Mouse (Mus musculus) neural tube, embryonic 13.5 days (tissue): Measurements from ENCODE around the gene Ntm. TPM values are rescaled to one million over a fixed set of nuclear protein-coding genes. Genes with fewer than 3 reads are reported as not detected.
A peak's percentile ranks its signal among the peaks of the same experiment; 100 is the strongest.

Experiments used
- ATAC-seq: fragments of 200-750 bp; cut with Nextera tagmentation; 2 replicates; pipeline ENCODE4 v1.8.0; 2017; ENCODE audit warnings: low read depth, mild to moderate bottlenecking, moderate TSS enrichment, moderate library complexity
- H3K27ac ChIP-seq: fragments of 300-500 bp; sonication (generic); replicated peaks from 2 replicates; pipeline ENCODE4 v1.5.1; 2015; ENCODE audit warnings: moderate library complexity, mild to moderate bottlenecking, inconsistent platforms
- H3K27me3 ChIP-seq: fragments of 300-500 bp; sonication (generic); 2 replicates; pipeline ENCODE4 v1.6.1; 2015; ENCODE audit warnings: mild to moderate bottlenecking, inconsistent platforms
- H3K36me3 ChIP-seq: fragments of 300-500 bp; sonication (generic); 2 replicates; pipeline ENCODE4 v1.6.1; 2015; ENCODE audit warnings: mild to moderate bottlenecking, inconsistent platforms
- H3K4me1 ChIP-seq: fragments of 300-500 bp; sonication (generic); replicated peaks from 2 replicates; pipeline ENCODE4 v1.6.1; 2015; ENCODE audit warnings: inconsistent platforms
- H3K4me2 ChIP-seq: fragments of 300-500 bp; sonication (generic); 2 replicates; pipeline ENCODE4 v1.6.1; 2015; ENCODE audit warnings: inconsistent platforms, mild to moderate bottlenecking, moderate library complexity
- H3K4me3 ChIP-seq: fragments of 300-500 bp; sonication (generic); 2 replicates; pipeline ENCODE4 v1.5.1; 2015; ENCODE audit warnings: mild to moderate bottlenecking, inconsistent platforms
- H3K9ac ChIP-seq: fragments of 300-500 bp; sonication (generic); 2 replicates; pipeline ENCODE4 v1.6.1; 2015; ENCODE audit warnings: moderate library complexity, mild to moderate bottlenecking, inconsistent platforms
- H3K9me3 ChIP-seq: fragments of 300-500 bp; sonication (generic); 2 replicates; pipeline ENCODE4 v1.6.1; 2016; ENCODE audit warnings: inconsistent platforms
- WGBS: fragments of 180-500 bp; shearing (Covaris S2); methylation state at CpG from one replicate; pipeline ENCODE4 v1.1.7; 2015; 5-methylcytosine and 5-hydroxymethylcytosine counted together
- polyA plus RNA-seq: library from polyadenylated mRNA; unstranded; fragments of >200 nt; fragmentation: Nextera tagmentation; extraction: Ambion mirVana; gene quantifications from 2 replicates; pipeline ENCODE4 v1.2.1, GENCODE M21; 2015

Ntm gene
- polyA plus RNA-seq, 1 experiment from 2014 or later = 150 TPM

- Histone ChIP-seq H3K9ac (no peak overlapping the region), H3K27ac (peak overlapping the region; percentile 73), H3K27me3 (no peaks in the 10 kb centered on the region), H3K4me1 (peaks cover 20% of the 10 kb centered on the region), H3K4me2 (no peak overlapping the region), H3K9me3 (no peaks in the 10 kb centered on the region), H3K4me3 (no peak overlapping the region), H3K36me3 (no peaks in the 10 kb centered on the region)
- WGBS = 12% methylated on average over 2 of the region's 2 CpGs
- no peak for ATAC-seq
Observed at GRCm38 (mm10) chr9:29306961-29307360, 656.0 kb downstream of the Ntm start.

- H3K4me3 ChIP-seq = no peak overlapping the region
Observed at GRCm38 (mm10) chr9:29298340-29298739, 664.6 kb downstream of the Ntm start.

GRCm38 (mm10) chr9:29296752-29297151 lies 666.2 kb downstream of the Ntm start:
- ATAC-seq = no peak
- Histone ChIP-seq H3K27ac (no peak overlapping the region), H3K27me3 (no peaks in the 10 kb centered on the region), H3K9me3 (no peaks in the 10 kb centered on the region), H3K36me3 (no peaks in the 10 kb centered on the region), H3K4me2 (no peak overlapping the region), H3K4me1 (no peaks in the 10 kb centered on the region), H3K9ac (no peak overlapping the region), H3K4me3 (no peak overlapping the region)
- 93% methylated on average over 3 of the region's 3 CpGs for WGBS

More at GRCm38 (mm10) chr9:29298340-29298739, 664.6 kb downstream of the Ntm start:
- no peaks in the 10 kb centered on the region for H3K4me1 ChIP-seq
- no peak overlapping the region for H3K4me2 ChIP-seq
- WGBS = 59% methylated on average over 3 of the region's 3 CpGs
- no peak overlapping the region for H3K9ac ChIP-seq
- H3K36me3 ChIP-seq = no peaks in the 10 kb centered on the region
- no peak for ATAC-seq
- no peaks in the 10 kb centered on the region for H3K27me3 ChIP-seq
- H3K9me3 ChIP-seq = no peaks in the 10 kb centered on the region
- H3K27ac ChIP-seq = no peak overlapping the region

GRCm38 (mm10) chr9:29288003-29288704 lies 674.8 kb downstream of the Ntm start:
- no peak for ATAC-seq
- 87% methylated on average over 7 of the region's 7 CpGs for WGBS
- no peaks in the 10 kb centered on the region for H3K36me3 ChIP-seq
- H3K9me3 ChIP-seq = no peaks in the 10 kb centered on the region
- no peak overlapping the region for H3K27ac ChIP-seq
- H3K4me2 ChIP-seq = no peak overlapping the region
- H3K9ac ChIP-seq = no peak overlapping the region
- peaks cover 19% of the 10 kb centered on the region for H3K4me1 ChIP-seq
- H3K4me3 ChIP-seq = no peak overlapping the region
- H3K27me3 ChIP-seq = no peaks in the 10 kb centered on the region

- H3K9me3 ChIP-seq = no peaks in the 10 kb centered on the region
- H3K4me2 ChIP-seq = no peak overlapping the region
- peak overlapping the region; percentile 74 for H3K27ac ChIP-seq
- no peak overlapping the region for H3K9ac ChIP-seq
- peak; percentile 72 for ATAC-seq
- peaks cover 19% of the 10 kb centered on the region for H3K4me1 ChIP-seq
- H3K27me3 ChIP-seq = no peaks in the 10 kb centered on the region
- no peak overlapping the region for H3K4me3 ChIP-seq
- no peaks in the 10 kb centered on the region for H3K36me3 ChIP-seq
Observed at GRCm38 (mm10) chr9:29285144-29285543, 677.8 kb downstream of the Ntm start.

GRCm38 (mm10) chr9:29272861-29273260 lies 690.1 kb downstream of the Ntm start:
- WGBS = 60% methylated on average over 3 of the region's 3 CpGs
- ATAC-seq = no peak
- Histone ChIP-seq H3K9me3 (no peaks in the 10 kb centered on the region), H3K27me3 (no peaks in the 10 kb centered on the region), H3K36me3 (no peaks in the 10 kb centered on the region), H3K4me3 (no peak overlapping the region), H3K4me2 (no peak overlapping the region), H3K9ac (no peak overlapping the region), H3K4me1 (peaks cover 6% of the 10 kb centered on the region; the same call in 1 of the 2 replicates), H3K27ac (no peak overlapping the region)

GRCm38 (mm10) chr9:29269988-29270387 lies 693.0 kb downstream of the Ntm start:
- no peak overlapping the region for H3K27ac ChIP-seq
- 80% methylated on average over 6 of the region's 6 CpGs for WGBS
- no peaks in the 10 kb centered on the region for H3K27me3 ChIP-seq
- no peak overlapping the region for H3K4me2 ChIP-seq
- H3K9me3 ChIP-seq = no peaks in the 10 kb centered on the region
- H3K9ac ChIP-seq = no peak overlapping the region
- H3K4me3 ChIP-seq = no peak overlapping the region
- no peak for ATAC-seq
- no peaks in the 10 kb centered on the region for H3K36me3 ChIP-seq
- H3K4me1 ChIP-seq = peaks cover 9% of the 10 kb centered on the region; the same call in 1 of the 2 replicates

GRCm38 (mm10) chr9:29269277-29269646 lies 693.7 kb downstream of the Ntm start:
- ATAC-seq = no peak
- no peaks in the 10 kb centered on the region for H3K9me3 ChIP-seq
- no peak overlapping the region for H3K27ac ChIP-seq
- no peaks in the 10 kb centered on the region for H3K27me3 ChIP-seq
- no peak overlapping the region for H3K4me2 ChIP-seq
- 88% methylated on average over 2 of the region's 2 CpGs for WGBS
- no peak overlapping the region for H3K9ac ChIP-seq
- H3K4me1 ChIP-seq = peaks cover 9% of the 10 kb centered on the region; the same call in 1 of the 2 replicates
- H3K4me3 ChIP-seq = no peak overlapping the region
- no peaks in the 10 kb centered on the region for H3K36me3 ChIP-seq

- H3K27me3 ChIP-seq = no peaks in the 10 kb centered on the region
- peaks cover 9% of the 10 kb centered on the region; the same call in 1 of the 2 replicates for H3K4me1 ChIP-seq
- no peak overlapping the region for H3K4me2 ChIP-seq
- no peak for ATAC-seq
- H3K4me3 ChIP-seq = no peak overlapping the region
- H3K9ac ChIP-seq = no peak overlapping the region
- no peaks in the 10 kb centered on the region for H3K36me3 ChIP-seq
- H3K9me3 ChIP-seq = no peaks in the 10 kb centered on the region
- 74% methylated on average over 10 of the region's 10 CpGs for WGBS
- H3K27ac ChIP-seq = peak overlapping the region; percentile 9; the same call in 1 of the 2 replicates
Observed at GRCm38 (mm10) chr9:29268583-29269276, 694.2 kb downstream of the Ntm start.

GRCm38 (mm10) chr9:29267663-29268062 lies 695.3 kb downstream of the Ntm start:
- Histone ChIP-seq H3K27ac (no peak overlapping the region; the same call in 1 of the 2 replicates), H3K36me3 (no peaks in the 10 kb centered on the region), H3K4me2 (no peak overlapping the region), H3K27me3 (no peaks in the 10 kb centered on the region), H3K4me3 (no peak overlapping the region), H3K9ac (no peak overlapping the region), H3K9me3 (no peaks in the 10 kb centered on the region), H3K4me1 (peaks cover 15% of the 10 kb centered on the region; the same call in 1 of the 2 replicates)
- 48% methylated on average over 3 of the region's 3 CpGs for WGBS
- ATAC-seq = no peak

- H3K27me3 ChIP-seq = no peaks in the 10 kb centered on the region
- H3K4me2 ChIP-seq = no peak overlapping the region
- no peak overlapping the region for H3K27ac ChIP-seq
- H3K9me3 ChIP-seq = no peaks in the 10 kb centered on the region
- H3K9ac ChIP-seq = no peak overlapping the region
- H3K4me1 ChIP-seq = peaks cover 15% of the 10 kb centered on the region; the same call in 1 of the 2 replicates
- H3K4me3 ChIP-seq = no peak overlapping the region
- ATAC-seq = no peak
- 49% methylated on average over 4 of the region's 4 CpGs for WGBS
- H3K36me3 ChIP-seq = no peaks in the 10 kb centered on the region
Observed at GRCm38 (mm10) chr9:29265177-29265576, 697.8 kb downstream of the Ntm start.

- Histone ChIP-seq H3K4me3 (no peak overlapping the region), H3K4me1 (peaks cover 9% of the 10 kb centered on the region; the same call in 1 of the 2 replicates), H3K27ac (no peak overlapping the region), H3K27me3 (no peaks in the 10 kb centered on the region), H3K9me3 (no peaks in the 10 kb centered on the region), H3K4me2 (no peak overlapping the region), H3K36me3 (no peaks in the 10 kb centered on the region), H3K9ac (no peak overlapping the region)
- 51% methylated on average over 3 of the region's 3 CpGs for WGBS
- no peak for ATAC-seq
Observed at GRCm38 (mm10) chr9:29262836-29263235, 700.1 kb downstream of the Ntm start.
